ENCODE assay signal across 21 mouse cellular contexts in genomic region chr15:12221131-12221530, GRCm38 (mm10). TPM values are rescaled to one million over a fixed set of nuclear protein-coding genes. Genes with fewer than 3 reads are reported as not detected.
DNase-seq lines count a peak whose midpoint lies in the region; ATAC-seq and TF ChIP-seq lines count a peak whose summit lies in the region.
"Had no signal": no experiment of that assay in that cellular context is flagged by ENCODE, and none has a peak within 500 bp of the region (broad histone marks: within the 10 kb centered on the region; RNA-seq: fewer than 3 reads in every experiment).

No protein-coding gene starts in this region.

- H3K36me3 ChIP-seq in kidney, adult 2 months (ENCODE audit: control insufficient read depth, insufficient read depth, low read length), result no peaks in the 10 kb centered on the region
- H3K36me3 ChIP-seq in liver, postnatal 0 days (replicated peaks; ENCODE audit: insufficient read depth, low read length), result no peaks in the 10 kb centered on the region
- H3K36me3 ChIP-seq in kidney, embryonic 15.5 days, result no peaks in the 10 kb centered on the region
- no peaks in the 10 kb centered on the region for H3K36me3 ChIP-seq in kidney, postnatal 0 days (ENCODE audit: insufficient read depth, low read length)
- H3K36me3 ChIP-seq: embryonic facial prominence, embryonic 15.5 days; heart, embryonic 10.5 days; hindbrain, embryonic 12.5 days; limb, embryonic 12.5 days; midbrain, embryonic 12.5 days; neural tube, embryonic 12.5 days had no signal

- H3K4me2 ChIP-seq in liver, postnatal 0 days (ENCODE audit: low read depth, low read length), result no peak overlapping the region
- H3K4me2 ChIP-seq in kidney, embryonic 15.5 days, result no peak overlapping the region
- H3K4me2 ChIP-seq in kidney, postnatal 0 days (ENCODE audit: low read length), result no peak overlapping the region
- H3K4me2 ChIP-seq: embryonic facial prominence, embryonic 15.5 days; hindbrain, embryonic 12.5 days; limb, embryonic 12.5 days; midbrain, embryonic 12.5 days; neural tube, embryonic 12.5 days had no signal

- 0 out of 2 replicates have a peak overlapping the region, but pooled peaks have one; percentile 39 for H3K27ac ChIP-seq in kidney, adult 2 months (ENCODE audit: insufficient read depth, low read depth, low read length)
- no peak overlapping the region for H3K27ac ChIP-seq in liver, postnatal 0 days (ENCODE audit: low read depth)
- no peak overlapping the region for H3K27ac ChIP-seq in kidney, embryonic 15.5 days
- H3K27ac ChIP-seq in kidney, postnatal 0 days, result no peak overlapping the region
- H3K27ac ChIP-seq: heart, embryonic 10.5 days; hindbrain, embryonic 12.5 days; limb, embryonic 12.5 days; macrophage; neural tube, embryonic 12.5 days; stomach, postnatal 0 days had no signal

- H3K4me1 ChIP-seq in kidney, adult 2 months (ENCODE audit: control insufficient read depth, insufficient read depth, low read length), result peaks cover 33% of the 10 kb centered on the region
- H3K4me1 ChIP-seq in liver, postnatal 0 days (ENCODE audit: insufficient read depth), result peaks cover 31% of the 10 kb centered on the region
- H3K4me1 ChIP-seq in kidney, embryonic 15.5 days, result peaks cover 31% of the 10 kb centered on the region
- H3K4me1 ChIP-seq in kidney, postnatal 0 days (replicated peaks; ENCODE audit: insufficient read depth, low read length), result peaks cover 5% of the 10 kb centered on the region; the same call in 1 of the 2 replicates

- peak; percentile 73 for DNase-seq in kidney, adult 2 months
- DNase-seq in kidney, adult 18-20 months, result no peak
- DNase-seq in liver, postnatal 0 days, result no peak
- no peak for DNase-seq in liver
- DNase-seq in kidney, postnatal 0 days (ENCODE audit: low spot score), result no peak
- DNase-seq in adrenal gland, postnatal 4 days (ENCODE audit: low spot score in 2 of 2), result no peak
- DNase-seq: adrenal gland, postnatal 10 days; cerebellum, adult 8-10 months; gastrocnemius, postnatal 10 days; right cerebral cortex, postnatal 14 days had no signal

- no peak for TF ChIP-seq CTCF in kidney, adult 2 months (conservative IDR thresholded peaks at IDR 0.05; ENCODE audit: insufficient read depth, insufficient read length, low read depth, low read length)
- TF ChIP-seq CTCF in liver, postnatal 0 days (IDR thresholded peaks at IDR 0.05; ENCODE audit: low read depth), result no peak
- no peak for TF ChIP-seq CTCF in kidney, postnatal 0 days (IDR thresholded peaks at IDR 0.05; ENCODE audit: low read depth)

- no peaks in the 10 kb centered on the region for H3K9me3 ChIP-seq in liver, postnatal 0 days (ENCODE audit: low read length)
- no peaks in the 10 kb centered on the region for H3K9me3 ChIP-seq in kidney, embryonic 15.5 days (replicated peaks)
- H3K9me3 ChIP-seq in kidney, postnatal 0 days (replicated peaks; ENCODE audit: low read length), result no peaks in the 10 kb centered on the region
- H3K9me3 ChIP-seq: embryonic facial prominence, embryonic 15.5 days; heart, embryonic 10.5 days; hindbrain, embryonic 12.5 days; limb, embryonic 12.5 days; midbrain, embryonic 12.5 days; neural tube, embryonic 12.5 days had no signal

- ATAC-seq in liver, postnatal 0 days, result no peak
- ATAC-seq in kidney, embryonic 15.5 days (replicated peaks; ENCODE audit: low FRiP score), result peak; percentile 43
- 0 out of 2 replicates have a peak, but pooled peaks have one; percentile 30 for ATAC-seq in kidney, postnatal 0 days (replicated peaks; ENCODE audit: low FRiP score, low read depth)
- ATAC-seq: forebrain, embryonic 14.5 days; lung, postnatal 0 days had no signal

- no peaks in the 10 kb centered on the region for H3K27me3 ChIP-seq in kidney, adult 2 months (replicated peaks; ENCODE audit: control insufficient read depth, insufficient read depth, low read length)
- H3K27me3 ChIP-seq in liver, postnatal 0 days (ENCODE audit: insufficient read depth, low read length), result no peaks in the 10 kb centered on the region
- no peaks in the 10 kb centered on the region for H3K27me3 ChIP-seq in kidney, embryonic 15.5 days
- no peaks in the 10 kb centered on the region for H3K27me3 ChIP-seq in kidney, postnatal 0 days (ENCODE audit: insufficient read depth, low read length)
- H3K27me3 ChIP-seq: embryonic facial prominence, embryonic 15.5 days; hindbrain, embryonic 12.5 days; limb, embryonic 12.5 days; midbrain, embryonic 12.5 days; neural tube, embryonic 12.5 days had no signal

- TF ChIP-seq EP300 in liver, postnatal 0 days (IDR thresholded peaks at IDR 0.05; ENCODE audit: low read depth), result no peak

- WGBS in kidney, adult 2 months, result 57% methylated on average over 13 of the region's 13 CpGs
- WGBS in liver, postnatal 0 days (ENCODE audit: insufficient replicate concordance), result 72% methylated on average over 13 of the region's 13 CpGs
- 82% methylated on average over 13 of the region's 13 CpGs for WGBS in kidney, embryonic 15.5 days
- 76% methylated on average over 13 of the region's 13 CpGs for WGBS in kidney, postnatal 0 days

- no peak overlapping the region for H3K4me3 ChIP-seq in kidney, adult 2 months (ENCODE audit: insufficient read depth, low read depth, low read length)
- H3K4me3 ChIP-seq in liver, postnatal 0 days (ENCODE audit: low read depth, low read length), result no peak overlapping the region
- no peak overlapping the region for H3K4me3 ChIP-seq in kidney, embryonic 15.5 days (replicated peaks)
- no peak overlapping the region for H3K4me3 ChIP-seq in kidney, postnatal 0 days (replicated peaks; ENCODE audit: low read depth, low read length)
- H3K4me3 ChIP-seq: embryonic facial prominence, embryonic 15.5 days; heart, embryonic 10.5 days; hindbrain, embryonic 12.5 days; limb, embryonic 12.5 days; midbrain, embryonic 12.5 days; neural tube, embryonic 12.5 days had no signal

- TF ChIP-seq POLR2A in kidney, adult 2 months (IDR thresholded peaks at IDR 0.05; ENCODE audit: low read depth, low read length), result no peak

- peak overlapping the region; percentile 26; the same call in 1 of the 2 replicates for H3K9ac ChIP-seq in liver, postnatal 0 days (replicated peaks)
- H3K9ac ChIP-seq in kidney, embryonic 15.5 days, result no peak overlapping the region
- H3K9ac ChIP-seq in kidney, postnatal 0 days (ENCODE audit: low read depth, low read length), result no peak overlapping the region
- H3K9ac ChIP-seq: embryonic facial prominence, embryonic 15.5 days; hindbrain, embryonic 12.5 days; limb, embryonic 12.5 days; midbrain, embryonic 12.5 days; neural tube, embryonic 12.5 days had no signal

RNA-seq across cellular contexts. Expression of gene Mtmr12, which starts 16.3 kb away (rescaled TPM):
- 27.3 and 28.1 TPM in 2 replicates for polyA plus RNA-seq in kidney, adult 2 months (2012; rRNA removed)
- 3.9 and 4.0 TPM in 2 replicates for polyA plus RNA-seq in liver, postnatal 0 days (2015; fragmentation: Nextera tagmentation; extraction: Ambion mirVana)
- polyA plus RNA-seq in kidney, embryonic 15.5 days (2015; fragmentation: Nextera tagmentation; extraction: Ambion mirVana), result 20.9 and 21.1 TPM in 2 replicates
- polyA plus RNA-seq in kidney, postnatal 0 days (2015; fragmentation: Nextera tagmentation; extraction: Ambion mirVana), result 12.5 and 13.2 TPM in 2 replicates
- 10 to 100 TPM; 27.0 to 27.8 TPM for total RNA-seq in adrenal gland, postnatal 4 days (2021)
